In the genomic region with DNA sequence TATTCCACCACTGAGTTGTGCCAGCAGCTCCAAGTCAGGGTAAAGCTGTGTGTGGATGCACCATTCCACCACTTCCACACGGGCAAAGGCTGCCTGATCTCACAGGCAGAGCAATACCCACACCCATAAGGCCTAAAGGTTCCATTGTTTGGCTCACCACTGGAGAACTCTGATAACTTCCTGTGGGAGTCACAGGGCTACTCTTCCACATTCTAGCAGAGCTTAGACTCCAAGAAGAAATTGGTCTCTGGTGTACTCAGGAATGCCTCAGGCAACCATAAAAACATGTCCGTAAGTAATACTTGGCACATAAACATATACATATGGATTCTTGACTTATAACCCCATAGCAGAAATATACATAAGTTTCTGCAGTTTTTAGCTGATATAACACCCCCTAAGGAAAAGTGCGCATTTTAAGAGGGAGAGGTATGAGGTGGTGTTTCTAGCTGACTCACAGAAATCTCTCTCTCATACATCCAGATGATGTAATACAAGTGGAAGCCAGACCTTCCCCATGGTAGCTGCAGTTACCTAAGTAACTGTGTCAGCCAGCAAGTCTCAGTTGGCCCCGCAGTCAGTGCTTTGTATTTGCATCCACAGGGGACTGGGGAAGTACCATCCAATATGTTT, we compare ENCODE assay signal across 21 mouse cellular contexts.
"Had no signal": no experiment of that assay in that cellular context is flagged by ENCODE, and none has a peak within 500 bp of the region (broad histone marks: within the 10 kb centered on the region; RNA-seq: fewer than 3 reads in every experiment).

No protein-coding gene starts in this region.

- H3K9me3 ChIP-seq: lung, embryonic 15.5 days; midbrain, embryonic 13.5 days; neural tube, embryonic 13.5 days; neural tube, embryonic 15.5 days had no signal

- H3K4me2 ChIP-seq: lung, embryonic 15.5 days; midbrain, embryonic 11.5 days; midbrain, embryonic 13.5 days; neural tube, embryonic 13.5 days; neural tube, embryonic 15.5 days had no signal

- H3K27ac ChIP-seq: lung, embryonic 15.5 days; macrophage; midbrain, embryonic 13.5 days; neural tube, embryonic 13.5 days; neural tube, embryonic 15.5 days had no signal

- ATAC-seq: lung, postnatal 0 days; midbrain, embryonic 13.5 days; midbrain, embryonic 16.5 days had no signal

- H3K36me3 ChIP-seq: lung, embryonic 15.5 days; midbrain, embryonic 13.5 days; neural tube, embryonic 13.5 days; neural tube, embryonic 15.5 days had no signal

- H3K4me1 ChIP-seq: lung, embryonic 15.5 days; megakaryocyte, embryonic 14.5 days; midbrain, embryonic 13.5 days; neural tube, embryonic 13.5 days; neural tube, embryonic 15.5 days had no signal

- H3K9ac ChIP-seq: lung, embryonic 15.5 days; midbrain, embryonic 13.5 days; neural tube, embryonic 13.5 days; neural tube, embryonic 15.5 days had no signal

- H3K27me3 ChIP-seq: lung, embryonic 15.5 days; megakaryocyte, embryonic 14.5 days; midbrain, embryonic 13.5 days; neural tube, embryonic 13.5 days; neural tube, embryonic 15.5 days had no signal

- H3K4me3 ChIP-seq: lung, embryonic 15.5 days; megakaryocyte, embryonic 14.5 days; midbrain, embryonic 13.5 days; myocyte; neural tube, embryonic 13.5 days; neural tube, embryonic 15.5 days had no signal

- DNase-seq: lung, adult 2 months; lung, postnatal 14 days; lung, postnatal 36 days; retina, postnatal 1 day; right cerebral cortex, adult 18-20 months; right cerebral cortex, postnatal 25 days; right cerebral cortex, postnatal 4 days; spleen, adult 18-20 months; thymus, adult 18-20 months; thymus, postnatal 14 days; thymus, postnatal 36 days had no signal
